Mouse (Mus musculus): Measurements from ENCODE around the gene Noct.

Noct gene

DNA sequence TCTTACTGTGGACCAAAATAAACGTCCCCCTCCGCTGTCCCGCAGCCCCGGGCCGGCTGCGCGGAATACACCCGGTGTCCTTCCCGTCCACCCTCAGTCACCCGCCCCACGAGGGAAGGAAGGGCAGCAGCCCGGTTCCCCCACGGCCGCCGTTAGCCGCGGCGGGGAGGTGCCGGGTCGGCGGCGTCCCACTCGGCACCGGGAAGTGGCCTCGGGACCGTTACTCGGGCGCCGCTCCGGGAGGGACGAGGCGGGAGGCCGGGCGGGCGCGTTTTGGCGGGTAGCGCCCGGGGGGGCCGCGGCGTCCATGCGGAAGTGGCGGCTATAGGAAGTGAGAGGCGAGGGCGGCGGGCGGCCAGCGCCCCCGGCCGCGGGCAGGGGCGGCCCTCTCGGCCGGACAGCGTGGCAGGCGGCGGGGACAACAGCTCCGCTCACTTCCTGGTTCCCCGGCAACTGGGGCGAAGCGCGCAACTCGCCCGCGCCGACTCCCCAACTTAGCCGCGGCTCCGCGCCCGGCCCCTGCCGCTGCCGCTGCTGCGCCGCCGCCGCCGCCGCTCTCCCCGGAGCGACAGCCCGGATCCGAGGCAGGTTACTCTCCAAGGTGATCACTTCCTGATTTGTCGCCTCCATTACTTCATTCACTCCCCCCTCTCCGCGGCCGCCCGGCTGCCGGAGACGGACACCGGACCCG lies 52.3 kb downstream of the Noct start:
- DNase-seq (ENCODE audit: low spot score in 2 of 2), result peak; percentile 69 to 72

DNA sequence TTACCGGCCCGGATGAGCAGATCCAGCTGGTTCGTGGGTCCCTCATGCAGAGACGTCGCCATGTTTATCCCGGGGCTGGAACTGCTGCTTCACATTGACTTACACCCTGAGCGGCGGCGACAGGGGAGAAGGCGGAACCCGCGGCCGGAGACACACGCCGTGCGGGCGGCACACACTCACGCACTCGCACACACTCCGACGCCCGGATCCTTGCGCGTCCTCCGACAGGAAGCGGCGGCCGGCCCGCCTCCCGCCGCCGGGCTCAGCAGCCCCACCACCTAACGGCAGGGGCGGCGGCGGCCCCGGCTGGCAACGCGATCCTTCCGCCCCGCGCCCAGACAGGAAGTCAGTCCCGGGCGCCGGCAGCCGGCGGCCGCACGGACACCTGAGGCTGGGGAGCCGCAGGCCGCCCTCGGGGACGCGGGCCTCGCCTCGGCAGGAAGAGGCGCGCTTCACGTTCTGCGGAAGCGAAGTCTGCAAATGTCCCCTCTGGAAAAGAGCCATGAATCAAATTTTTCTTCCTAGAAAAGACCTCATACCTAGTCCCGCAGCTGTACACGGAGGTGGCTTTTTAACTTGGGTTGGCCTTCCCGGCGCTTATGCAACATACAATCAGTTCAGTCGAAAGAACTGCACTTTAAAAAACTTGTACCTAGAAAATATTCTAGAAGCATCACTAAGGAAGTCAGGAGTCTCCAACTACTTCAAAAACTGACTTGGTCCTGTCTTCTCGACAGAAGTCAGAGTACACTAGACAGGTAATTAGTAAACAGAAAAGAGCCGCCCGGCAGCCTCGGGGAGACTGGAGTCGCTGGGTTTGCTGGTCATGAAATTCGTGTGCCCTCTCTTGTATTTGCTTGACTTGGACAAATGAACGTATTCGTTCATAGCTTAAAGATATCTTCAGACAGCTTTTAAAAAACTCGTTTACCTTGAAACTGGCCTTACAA lies 53.2 kb downstream of the Noct start:
- peak; percentile 76 to 85 for DNase-seq (ENCODE audit: low spot score in 2 of 2)

GRCm38 (mm10) chr3:51278433-51278832 lies 54.2 kb downstream of the Noct start:
- no peak for DNase-seq (ENCODE audit: low spot score in 2 of 2)

DNA sequence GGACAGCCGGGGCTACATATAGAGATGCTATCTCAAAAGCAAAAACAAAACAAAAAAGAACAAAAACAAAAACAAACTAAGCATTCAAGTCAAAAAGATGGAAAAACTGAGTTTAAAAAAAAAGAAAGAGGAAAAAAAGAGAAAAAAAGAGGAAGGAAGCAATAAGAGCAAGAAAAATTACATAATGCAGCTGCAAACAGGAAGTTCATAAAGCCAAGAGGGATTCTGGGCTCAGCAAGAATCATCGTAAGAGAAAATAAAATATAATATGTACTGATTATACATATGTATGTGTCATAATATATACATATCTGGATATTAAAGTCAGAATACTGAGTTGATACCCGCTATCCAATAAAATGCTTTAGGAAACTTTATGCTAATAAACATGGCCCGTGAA lies 57.5 kb downstream of the Noct start:
- DNase-seq (ENCODE audit: low spot score in 2 of 2), result no peak

- DNase-seq (ENCODE audit: low spot score in 2 of 2), result no peak
Measured at GRCm38 (mm10) chr3:51284375-51284774, 60.1 kb downstream of the Noct start.

DNA sequence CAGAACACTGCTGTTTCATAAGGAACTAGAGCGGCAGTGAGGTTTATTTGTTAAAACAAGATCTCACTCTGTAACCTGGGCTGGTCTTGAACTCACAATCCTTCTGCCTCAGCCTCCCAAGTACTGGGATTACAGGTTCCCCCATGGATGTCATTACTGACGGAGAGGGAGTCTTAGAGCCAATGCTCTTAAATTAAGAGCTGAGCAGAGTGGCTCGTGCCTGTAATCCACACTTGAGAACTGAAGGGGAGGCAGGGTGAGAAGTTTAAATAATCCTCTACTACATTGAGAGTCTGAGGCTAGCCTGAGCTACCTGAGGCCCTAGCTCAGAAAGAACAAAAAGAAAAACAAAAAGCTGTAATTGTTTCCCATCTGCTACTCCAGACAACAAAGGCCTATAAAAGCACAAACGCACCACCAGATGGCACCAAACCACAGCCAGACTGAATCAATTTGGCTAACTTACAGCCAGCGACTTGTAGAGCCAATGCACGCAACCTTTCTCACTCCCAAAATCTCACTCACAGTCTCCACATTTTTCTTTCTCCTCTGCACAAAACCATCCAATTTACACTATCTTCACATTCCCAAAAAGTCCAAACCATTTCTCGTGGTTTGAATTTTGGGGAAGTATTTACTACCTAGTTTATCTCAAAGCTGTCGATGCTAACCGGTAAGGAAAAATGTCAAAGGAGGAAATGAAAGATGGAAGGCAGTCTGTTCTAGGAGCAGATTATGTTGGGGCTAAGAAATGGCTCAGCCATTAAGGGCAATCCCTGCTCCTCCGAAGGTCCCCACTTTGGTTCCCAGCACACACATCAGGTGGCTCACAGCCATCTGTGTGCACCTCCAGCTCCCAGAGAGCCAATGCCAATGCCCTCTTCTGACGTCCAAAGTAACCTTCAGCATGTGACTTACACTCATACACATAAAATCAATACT lies 64.9 kb downstream of the Noct start:
- peak; percentile 53 to 84 for DNase-seq (ENCODE audit: low spot score in 2 of 2)

DNA sequence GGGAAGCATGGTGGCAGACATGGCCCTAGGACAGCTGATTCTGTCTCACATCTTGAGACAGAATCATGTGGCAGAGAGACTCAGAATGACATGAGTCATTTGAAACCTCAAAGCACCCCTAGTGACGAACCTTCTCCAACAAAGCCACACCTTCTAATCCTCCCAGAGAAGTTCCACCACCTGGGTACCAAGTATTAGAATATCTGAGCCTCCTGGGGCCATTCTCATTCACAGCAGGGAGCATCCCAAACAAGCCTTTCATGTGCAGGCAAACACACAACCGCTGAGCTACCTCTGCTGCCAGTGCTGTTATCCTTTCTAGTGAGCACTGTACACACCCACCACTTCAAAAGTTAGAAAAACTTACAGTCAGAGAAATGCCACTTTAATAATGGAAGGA lies 70.0 kb downstream of the Noct start:
- DNase-seq (ENCODE audit: low spot score in 2 of 2), result no peak

GRCm38 (mm10) chr3:51295225-51295624 lies 71.0 kb downstream of the Noct start:
- DNase-seq (ENCODE audit: low spot score in 2 of 2), result no peak

GRCm38 (mm10) chr3:51296790-51297189 lies 72.5 kb downstream of the Noct start:
- no peak for DNase-seq (ENCODE audit: low spot score in 2 of 2)

Data from spleen, postnatal 10 days (tissue).